Mouse (Mus musculus) neural tube, embryonic 13.5 days (tissue): ENCODE results near the gene Rnf186. TPM values are rescaled to one million over a fixed set of nuclear protein-coding genes. Genes with fewer than 3 reads are reported as not detected.
A peak's percentile ranks its signal among the peaks of the same experiment; 100 is the strongest.

Source experiments
- ATAC-seq: fragments of 200-750 bp; cut with Nextera tagmentation; 2 replicates; pipeline ENCODE4 v1.8.0; 2017; ENCODE audit warnings: low read depth, mild to moderate bottlenecking, moderate TSS enrichment, moderate library complexity
- H3K27ac ChIP-seq: fragments of 300-500 bp; sonication (generic); replicated peaks from 2 replicates; pipeline ENCODE4 v1.5.1; 2015; ENCODE audit warnings: moderate library complexity, mild to moderate bottlenecking, inconsistent platforms
- H3K27me3 ChIP-seq: fragments of 300-500 bp; sonication (generic); 2 replicates; pipeline ENCODE4 v1.6.1; 2015; ENCODE audit warnings: mild to moderate bottlenecking, inconsistent platforms
- H3K36me3 ChIP-seq: fragments of 300-500 bp; sonication (generic); 2 replicates; pipeline ENCODE4 v1.6.1; 2015; ENCODE audit warnings: mild to moderate bottlenecking, inconsistent platforms
- H3K4me1 ChIP-seq: fragments of 300-500 bp; sonication (generic); replicated peaks from 2 replicates; pipeline ENCODE4 v1.6.1; 2015; ENCODE audit warnings: inconsistent platforms
- H3K4me2 ChIP-seq: fragments of 300-500 bp; sonication (generic); 2 replicates; pipeline ENCODE4 v1.6.1; 2015; ENCODE audit warnings: inconsistent platforms, mild to moderate bottlenecking, moderate library complexity
- H3K4me3 ChIP-seq: fragments of 300-500 bp; sonication (generic); 2 replicates; pipeline ENCODE4 v1.5.1; 2015; ENCODE audit warnings: mild to moderate bottlenecking, inconsistent platforms
- H3K9ac ChIP-seq: fragments of 300-500 bp; sonication (generic); 2 replicates; pipeline ENCODE4 v1.6.1; 2015; ENCODE audit warnings: moderate library complexity, mild to moderate bottlenecking, inconsistent platforms
- H3K9me3 ChIP-seq: fragments of 300-500 bp; sonication (generic); 2 replicates; pipeline ENCODE4 v1.6.1; 2016; ENCODE audit warnings: inconsistent platforms
- WGBS: fragments of 180-500 bp; shearing (Covaris S2); methylation state at CpG from one replicate; pipeline ENCODE4 v1.1.7; 2015; 5-methylcytosine and 5-hydroxymethylcytosine counted together
- polyA plus RNA-seq: library from polyadenylated mRNA; unstranded; fragments of >200 nt; fragmentation: Nextera tagmentation; extraction: Ambion mirVana; gene quantifications from 2 replicates; pipeline ENCODE4 v1.2.1, GENCODE M21; 2015

The Rnf186 gene
- polyA plus RNA-seq, 1 experiment from 2014 or later = not detected

GRCm38 (mm10) chr4:139001026-139001425 lies 34.1 kb downstream of the Rnf186 start:
- H3K4me2 ChIP-seq = no peak overlapping the region
- H3K36me3 ChIP-seq = no peaks in the 10 kb centered on the region
- H3K27ac ChIP-seq = no peak overlapping the region
- 61% methylated on average over 2 of the region's 2 CpGs for WGBS
- no peak for ATAC-seq
- peaks cover 7% of the 10 kb centered on the region for H3K4me1 ChIP-seq
- H3K9ac ChIP-seq = no peak overlapping the region
- no peaks in the 10 kb centered on the region for H3K27me3 ChIP-seq
- H3K9me3 ChIP-seq = no peaks in the 10 kb centered on the region
- no peak overlapping the region for H3K4me3 ChIP-seq

DNA sequence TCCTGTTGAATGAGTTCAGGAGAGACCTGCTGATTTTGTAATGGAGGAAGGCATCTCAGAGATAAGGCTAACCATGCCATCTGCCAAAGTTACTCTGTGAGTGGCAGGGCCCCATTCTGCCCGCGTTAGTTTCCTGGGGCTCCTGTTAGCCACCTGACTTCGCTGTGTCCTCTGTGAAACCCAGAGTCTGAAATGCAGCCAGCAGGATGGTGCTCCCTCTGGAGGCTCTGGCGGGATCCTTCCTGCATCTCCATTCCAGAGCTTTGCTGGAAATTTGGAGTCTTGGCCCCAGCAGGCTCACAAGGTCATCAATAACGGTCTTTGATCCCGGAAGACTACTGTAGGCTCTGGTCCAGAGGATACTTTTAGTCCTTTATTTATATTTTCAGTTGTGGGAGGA lies 34.5 kb downstream of the Rnf186 start:
- no peak overlapping the region for H3K4me2 ChIP-seq
- H3K4me1 ChIP-seq = peaks cover 7% of the 10 kb centered on the region
- H3K36me3 ChIP-seq = no peaks in the 10 kb centered on the region
- no peak overlapping the region for H3K9ac ChIP-seq
- ATAC-seq = no peak
- H3K9me3 ChIP-seq = no peaks in the 10 kb centered on the region
- no peak overlapping the region for H3K27ac ChIP-seq
- 39% methylated on average over 6 of the region's 6 CpGs for WGBS
- H3K4me3 ChIP-seq = no peak overlapping the region
- no peaks in the 10 kb centered on the region for H3K27me3 ChIP-seq

DNA sequence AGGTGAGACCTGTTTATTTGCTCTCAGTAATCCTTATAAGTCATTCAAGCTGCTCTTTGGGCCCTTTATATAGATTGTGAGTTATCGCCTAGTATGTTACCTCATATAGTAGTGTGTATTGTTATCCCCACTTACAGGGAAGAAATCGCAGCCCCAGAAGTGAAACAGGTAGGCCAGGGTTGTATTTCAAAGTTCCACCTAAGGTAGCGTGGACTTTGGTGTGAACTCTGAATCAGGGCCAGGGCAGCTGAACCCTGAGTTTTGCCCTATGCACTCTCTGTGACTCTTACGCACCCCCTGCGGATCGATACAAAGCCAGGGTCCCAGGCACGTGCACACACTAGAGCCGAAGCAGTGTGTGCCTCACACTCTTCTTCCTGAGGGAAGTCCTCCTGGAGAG lies 37.2 kb downstream of the Rnf186 start:
- ATAC-seq = no peak
- Histone ChIP-seq H3K9ac (no peak overlapping the region), H3K27ac (no peak overlapping the region)

DNA sequence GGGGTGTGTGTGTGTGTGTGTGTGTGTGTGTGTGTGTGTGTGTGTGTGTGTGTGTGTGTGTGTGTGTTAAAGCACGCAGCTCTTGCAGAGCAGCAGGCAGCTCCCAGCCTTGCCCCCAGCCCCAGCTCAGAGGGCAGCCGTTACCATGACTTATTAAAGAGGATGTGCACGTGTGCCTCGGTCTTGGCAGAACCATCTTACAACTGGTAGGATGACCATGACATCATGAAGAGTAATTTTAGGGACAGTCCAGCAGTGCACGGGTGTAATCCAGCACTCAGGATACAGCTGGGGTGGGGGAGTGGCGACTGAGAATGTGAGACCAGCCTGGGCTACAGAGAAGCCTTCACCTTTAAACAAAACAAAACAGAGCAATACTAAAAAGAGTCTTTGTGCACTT lies 38.3 kb downstream of the Rnf186 start:
- no peak overlapping the region for H3K9ac ChIP-seq
- H3K4me1 ChIP-seq = peaks cover 15% of the 10 kb centered on the region
- peak overlapping the region; percentile 18; the same call in 1 of the 2 replicates for H3K27ac ChIP-seq
- no peaks in the 10 kb centered on the region for H3K9me3 ChIP-seq
- H3K4me2 ChIP-seq = no peak overlapping the region
- 52% methylated on average over 6 of the region's 6 CpGs for WGBS
- no peaks in the 10 kb centered on the region for H3K27me3 ChIP-seq
- no peaks in the 10 kb centered on the region for H3K36me3 ChIP-seq
- 0 out of 2 replicates have a peak, but pooled peaks have one; percentile 32 for ATAC-seq
- no peak overlapping the region for H3K4me3 ChIP-seq

More for the DNA sequence above, 37.2 kb downstream of the Rnf186 start:
- no peak overlapping the region for H3K4me3 ChIP-seq
- H3K4me2 ChIP-seq = no peak overlapping the region
- no peaks in the 10 kb centered on the region for H3K27me3 ChIP-seq
- H3K36me3 ChIP-seq = no peaks in the 10 kb centered on the region
- 69% methylated on average over 8 of the region's 8 CpGs for WGBS
- H3K4me1 ChIP-seq = peaks cover 15% of the 10 kb centered on the region
- H3K9me3 ChIP-seq = no peaks in the 10 kb centered on the region

DNA sequence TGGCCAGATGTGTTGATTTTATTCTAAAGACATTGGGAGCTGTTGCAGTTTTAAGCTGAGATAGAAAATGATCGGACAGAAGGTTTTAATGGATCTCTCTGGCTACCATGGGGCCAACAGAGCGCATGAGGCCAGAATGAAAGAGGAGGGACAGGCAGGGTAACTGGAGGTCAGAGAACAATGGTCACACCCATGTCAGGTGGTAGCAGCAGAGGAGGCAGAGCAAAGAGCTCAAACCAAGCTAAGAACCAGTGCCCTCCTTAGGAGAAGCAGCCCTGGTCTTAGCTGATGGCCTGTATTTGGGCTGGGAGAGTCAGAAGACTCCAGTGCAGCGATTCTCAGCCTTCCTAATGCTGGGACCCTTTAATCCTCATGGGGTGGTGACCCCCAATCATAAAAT lies 40.4 kb downstream of the Rnf186 start:
- WGBS = 85% methylated on average over 3 of the region's 3 CpGs
- no peak for ATAC-seq

GRCm38 (mm10) chr4:139007981-139008536 lies 41.1 kb downstream of the Rnf186 start:
- peak; percentile 36; the same call in 1 of the 2 replicates for ATAC-seq
- no peaks in the 10 kb centered on the region for H3K9me3 ChIP-seq
- H3K27ac ChIP-seq = peak overlapping the region; percentile 49; the same call in 1 of the 2 replicates
- no peaks in the 10 kb centered on the region for H3K36me3 ChIP-seq
- H3K4me3 ChIP-seq = no peak overlapping the region
- no peak overlapping the region for H3K9ac ChIP-seq
- 34% methylated on average over 6 of the region's 6 CpGs for WGBS
- H3K4me2 ChIP-seq = no peak overlapping the region
- peaks cover 15% of the 10 kb centered on the region for H3K4me1 ChIP-seq
- no peaks in the 10 kb centered on the region for H3K27me3 ChIP-seq

More for the DNA sequence above, 40.4 kb downstream of the Rnf186 start:
- Histone ChIP-seq H3K9me3 (no peaks in the 10 kb centered on the region), H3K4me1 (peaks cover 15% of the 10 kb centered on the region), H3K36me3 (no peaks in the 10 kb centered on the region), H3K9ac (no peak overlapping the region), H3K27me3 (no peaks in the 10 kb centered on the region), H3K4me2 (no peak overlapping the region), H3K27ac (no peak overlapping the region), H3K4me3 (no peak overlapping the region)

- Histone ChIP-seq H3K9ac (no peak overlapping the region), H3K4me3 (no peak overlapping the region), H3K9me3 (no peaks in the 10 kb centered on the region), H3K27ac (no peak overlapping the region), H3K4me2 (no peak overlapping the region), H3K4me1 (peaks cover 8% of the 10 kb centered on the region; the same call in 1 of the 2 replicates), H3K36me3 (no peaks in the 10 kb centered on the region), H3K27me3 (no peaks in the 10 kb centered on the region)
- 84% methylated on average over 13 of the region's 13 CpGs for WGBS
- no peak for ATAC-seq
Measured at GRCm38 (mm10) chr4:139011201-139011702, 44.3 kb downstream of the Rnf186 start.

DNA sequence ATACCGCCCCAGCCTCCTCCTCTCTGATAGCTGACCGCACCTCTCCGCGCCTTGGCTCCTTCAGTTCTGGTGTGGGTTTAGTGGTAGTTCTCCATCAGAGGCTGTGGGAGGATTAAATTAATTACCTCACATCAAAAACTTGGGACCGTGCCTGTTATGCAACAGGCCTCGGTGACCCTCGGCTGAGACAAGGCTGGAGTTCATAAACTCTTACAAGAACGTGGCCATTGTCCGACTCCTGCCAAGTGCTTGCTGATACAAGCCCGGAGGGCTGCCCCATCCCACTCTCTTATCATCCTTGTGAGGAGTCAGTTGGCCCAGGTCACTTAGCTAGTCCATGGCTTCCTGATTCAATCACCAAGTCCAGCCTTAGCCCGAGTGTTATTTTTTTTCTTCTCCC lies 46.4 kb downstream of the Rnf186 start:
- WGBS = 89% methylated on average over 11 of the region's 11 CpGs
- Histone ChIP-seq H3K27ac (no peak overlapping the region), H3K4me1 (peaks cover 4% of the 10 kb centered on the region), H3K36me3 (no peaks in the 10 kb centered on the region), H3K4me2 (no peak overlapping the region), H3K9me3 (no peaks in the 10 kb centered on the region), H3K27me3 (no peaks in the 10 kb centered on the region), H3K4me3 (no peak overlapping the region), H3K9ac (no peak overlapping the region)
- no peak for ATAC-seq

DNA sequence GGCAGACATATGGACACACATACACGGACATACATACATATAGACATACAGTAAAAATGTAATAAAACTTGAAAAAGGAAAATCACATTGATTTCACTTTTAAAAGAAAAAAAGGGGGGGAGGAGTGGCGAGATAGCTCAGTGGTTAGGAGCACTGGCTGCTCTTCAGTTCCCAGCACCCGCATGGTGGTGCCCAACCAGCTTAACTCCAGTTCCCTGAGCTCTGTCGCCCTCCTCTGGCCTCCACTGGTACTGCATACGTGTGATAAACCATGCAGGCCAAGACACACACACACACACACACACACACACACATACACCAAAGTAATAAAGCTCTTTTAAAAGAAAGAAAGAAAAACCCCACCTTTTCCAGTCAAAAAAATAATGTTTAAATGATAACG lies 47.9 kb downstream of the Rnf186 start:
- Histone ChIP-seq H3K9me3 (no peaks in the 10 kb centered on the region), H3K27ac (no peak overlapping the region), H3K4me2 (no peak overlapping the region), H3K27me3 (no peaks in the 10 kb centered on the region), H3K9ac (no peak overlapping the region), H3K4me1 (peaks cover 17% of the 10 kb centered on the region), H3K4me3 (no peak overlapping the region), H3K36me3 (no peaks in the 10 kb centered on the region)
- 80% methylated on average over 6 of the region's 6 CpGs for WGBS
- ATAC-seq = no peak

Other genes with a start within 250 kb of the Rnf186 start
- 0.39 and 0.84 TPM in 2 replicates for gene Pla2g2c, start 242.3 kb upstream of the Rnf186 start, polyA plus RNA-seq
- gene Ubxn10, start 229.9 kb upstream of the Rnf186 start, polyA plus RNA-seq = 1.9 and 2.6 TPM in 2 replicates
- gene Pla2g2f, start 209.5 kb upstream of the Rnf186 start, polyA plus RNA-seq = not detected in 2 replicates
- gene Pla2g2d, start 191.4 kb upstream of the Rnf186 start, polyA plus RNA-seq = 1.1 and 2.6 TPM in 2 replicates
- gene Pla2g5, start 103.6 kb upstream of the Rnf186 start, polyA plus RNA-seq = 0.28 TPM in 1 of 2 replicates, not detected in the other
- gene Gm13030, start 93.1 kb upstream of the Rnf186 start, polyA plus RNA-seq = not detected in 2 replicates
- gene Pla2g2e, start 89.2 kb upstream of the Rnf186 start, polyA plus RNA-seq = not detected in 2 replicates
- gene Otud3, start 53.2 kb upstream of the Rnf186 start, polyA plus RNA-seq = 3.0 and 3.7 TPM in 2 replicates
- gene Tmco4, start 5.8 kb downstream of the Rnf186 start, polyA plus RNA-seq = 0.80 and 1.2 TPM in 2 replicates
- 0.45 and 0.60 TPM in 2 replicates for gene Htr6, start 108.5 kb downstream of the Rnf186 start, polyA plus RNA-seq
- gene Nbl1, start 125.9 kb downstream of the Rnf186 start, polyA plus RNA-seq = 49.1 and 59.7 TPM in 2 replicates
- 431 and 499 TPM in 2 replicates for gene Minos1, start 164.0 kb downstream of the Rnf186 start, polyA plus RNA-seq
- gene Capzb, start 225.8 kb downstream of the Rnf186 start, polyA plus RNA-seq = 364 and 370 TPM in 2 replicates